Mouse (Mus musculus) heart, embryonic 11.5 days (tissue): Measurements from ENCODE around the gene 1810062G17Rik. TPM values are rescaled to one million over a fixed set of nuclear protein-coding genes. Genes with fewer than 3 reads are reported as not detected.

Source experiments
- ATAC-seq: fragments of 200-750 bp; cut with Nextera tagmentation; replicated peaks from 2 replicates; pipeline ENCODE4 v1.8.0; 2017; ENCODE audit warnings: moderate library complexity; ENCODE audit not compliant: insufficient number of reproducible peaks, low FRiP score, low TSS enrichment
- H3K27ac ChIP-seq: fragments of 300-500 bp; sonication (generic); 2 replicates; pipeline ENCODE4 v1.5.1; 2014; ENCODE audit warnings: mild to moderate bottlenecking, low read depth, low read length
- H3K27me3 ChIP-seq: fragments of 300-500 bp; sonication (generic); 2 replicates; pipeline ENCODE4 v1.6.1; 2014; ENCODE audit warnings: mild to moderate bottlenecking, low read length, mixed read lengths; ENCODE audit not compliant: control insufficient read depth, insufficient read depth
- H3K36me3 ChIP-seq: fragments of 300-500 bp; sonication (generic); 2 replicates; pipeline ENCODE4 v1.6.1; 2014; ENCODE audit warnings: mild to moderate bottlenecking, low read length, moderate library complexity, mixed read lengths; ENCODE audit not compliant: control insufficient read depth, insufficient read depth
- H3K4me1 ChIP-seq: fragments of 300-500 bp; sonication (generic); 2 replicates; pipeline ENCODE4 v1.6.1; 2014; ENCODE audit warnings: low read length; ENCODE audit not compliant: control insufficient read depth, insufficient read depth
- H3K4me2 ChIP-seq: fragments of 300-500 bp; sonication (generic); 2 replicates; pipeline ENCODE4 v1.6.1; 2014; ENCODE audit warnings: mild to moderate bottlenecking, moderate library complexity
- H3K4me3 ChIP-seq: fragments of 300-500 bp; sonication (generic); 2 replicates; pipeline ENCODE4 v1.5.1; 2014; ENCODE audit warnings: low read depth, low read length
- H3K9ac ChIP-seq: fragments of 300-500 bp; sonication (generic); 2 replicates; pipeline ENCODE4 v1.6.1; 2014; ENCODE audit warnings: mild to moderate bottlenecking, low read depth, low read length, moderate library complexity
- H3K9me3 ChIP-seq: fragments of 300-500 bp; sonication (generic); replicated peaks from 2 replicates; pipeline ENCODE4 v1.6.1; 2016; ENCODE audit warnings: low read length; ENCODE audit not compliant: control insufficient read depth
- WGBS: fragments of 180-500 bp; shearing (Covaris S2); extraction: QIAGEN DNeasy Blood & Tissue Kit; methylation state at CpG from one replicate; pipeline ENCODE4 v1.1.7; 2014; ENCODE audit not compliant: insufficient replicate concordance; 5-methylcytosine and 5-hydroxymethylcytosine counted together
- polyA plus RNA-seq: library from polyadenylated mRNA; unstranded; fragments of >200 nt; fragmentation: Nextera tagmentation; extraction: Ambion mirVana; gene quantifications from 2 replicates; pipeline ENCODE4 v1.2.1, GENCODE M21; 2014

Gene 1810062G17Rik
- polyA plus RNA-seq, 1 experiment from 2014 or later = 1.5 TPM

DNA sequence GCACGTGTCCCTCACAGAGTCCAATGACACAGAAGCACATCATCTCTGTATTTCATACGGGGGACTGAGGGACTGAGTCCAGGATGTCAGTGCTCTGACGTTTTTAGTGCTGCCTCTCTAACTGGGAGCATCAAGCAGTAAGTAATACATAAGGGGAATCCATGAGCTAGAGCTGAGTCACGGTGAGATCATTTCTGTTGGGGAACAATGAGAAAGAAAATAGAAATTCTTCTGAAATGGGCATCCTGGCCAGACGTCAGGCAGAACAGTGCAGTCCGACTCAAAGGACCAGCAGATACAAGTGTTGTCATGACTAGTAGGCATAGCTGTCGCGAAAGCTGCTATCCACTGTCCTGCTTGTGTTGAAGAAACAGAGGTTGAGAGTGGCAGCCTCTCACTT is 25.2 kb downstream of the 1810062G17Rik start:
- Histone ChIP-seq H3K9ac (no peak overlapping the region), H3K36me3 (no peaks in the 10 kb centered on the region), H3K4me2 (no peak overlapping the region), H3K9me3 (no peaks in the 10 kb centered on the region), H3K27me3 (no peaks in the 10 kb centered on the region), H3K27ac (no peak overlapping the region), H3K4me3 (no peak overlapping the region), H3K4me1 (no peaks in the 10 kb centered on the region)
- 74% methylated on average over 8 of the region's 8 CpGs for WGBS
- ATAC-seq = no peak

DNA sequence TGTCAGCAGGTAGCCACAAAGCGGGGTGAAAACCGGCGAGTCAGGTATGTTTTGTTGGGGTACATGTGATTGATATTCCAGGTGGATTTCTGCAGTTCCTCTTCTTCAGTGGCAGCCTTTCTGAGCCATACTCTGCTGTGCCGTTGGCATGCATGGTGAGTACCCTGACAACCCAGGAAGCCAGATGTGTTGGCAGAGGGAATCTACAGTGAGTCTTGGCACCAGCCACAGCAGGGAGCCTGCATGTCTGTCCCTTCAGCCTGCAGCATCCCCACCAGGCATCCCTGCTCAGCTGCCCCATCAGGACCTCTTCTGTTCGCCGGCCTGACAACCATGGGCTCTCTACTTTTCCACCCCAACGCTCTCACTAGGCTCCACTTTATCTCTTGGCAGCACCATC is 25.8 kb downstream of the 1810062G17Rik start:
- no peak overlapping the region for H3K9ac ChIP-seq
- no peak overlapping the region for H3K27ac ChIP-seq
- no peaks in the 10 kb centered on the region for H3K36me3 ChIP-seq
- no peaks in the 10 kb centered on the region for H3K9me3 ChIP-seq
- no peaks in the 10 kb centered on the region for H3K27me3 ChIP-seq
- ATAC-seq = no peak
- WGBS = 61% methylated on average over 7 of the region's 7 CpGs
- H3K4me3 ChIP-seq = no peak overlapping the region
- no peaks in the 10 kb centered on the region for H3K4me1 ChIP-seq
- H3K4me2 ChIP-seq = no peak overlapping the region

DNA sequence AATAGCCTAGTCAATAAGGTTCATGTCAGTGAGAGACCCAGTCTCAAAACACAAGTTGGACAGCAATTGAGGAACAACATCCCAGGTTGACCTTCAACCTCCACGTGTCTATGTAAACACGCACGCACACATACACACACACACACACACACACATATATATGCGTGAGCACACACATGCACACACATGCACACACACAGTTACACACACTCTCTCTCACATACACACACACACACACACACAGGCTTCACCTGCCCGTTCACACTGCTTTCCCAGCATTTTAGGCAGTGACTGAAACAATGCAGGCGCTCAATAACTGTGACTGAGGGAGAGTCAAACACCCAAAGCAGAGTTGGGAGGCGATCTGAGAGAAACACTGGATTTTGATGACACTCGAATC is 29.6 kb downstream of the 1810062G17Rik start:
- Histone ChIP-seq H3K27me3 (no peaks in the 10 kb centered on the region), H3K4me2 (no peak overlapping the region), H3K36me3 (no peaks in the 10 kb centered on the region), H3K27ac (no peak overlapping the region), H3K4me1 (no peaks in the 10 kb centered on the region), H3K9ac (no peak overlapping the region), H3K4me3 (no peak overlapping the region), H3K9me3 (no peaks in the 10 kb centered on the region)
- 77% methylated on average over 8 of the region's 8 CpGs for WGBS
- no peak for ATAC-seq

DNA sequence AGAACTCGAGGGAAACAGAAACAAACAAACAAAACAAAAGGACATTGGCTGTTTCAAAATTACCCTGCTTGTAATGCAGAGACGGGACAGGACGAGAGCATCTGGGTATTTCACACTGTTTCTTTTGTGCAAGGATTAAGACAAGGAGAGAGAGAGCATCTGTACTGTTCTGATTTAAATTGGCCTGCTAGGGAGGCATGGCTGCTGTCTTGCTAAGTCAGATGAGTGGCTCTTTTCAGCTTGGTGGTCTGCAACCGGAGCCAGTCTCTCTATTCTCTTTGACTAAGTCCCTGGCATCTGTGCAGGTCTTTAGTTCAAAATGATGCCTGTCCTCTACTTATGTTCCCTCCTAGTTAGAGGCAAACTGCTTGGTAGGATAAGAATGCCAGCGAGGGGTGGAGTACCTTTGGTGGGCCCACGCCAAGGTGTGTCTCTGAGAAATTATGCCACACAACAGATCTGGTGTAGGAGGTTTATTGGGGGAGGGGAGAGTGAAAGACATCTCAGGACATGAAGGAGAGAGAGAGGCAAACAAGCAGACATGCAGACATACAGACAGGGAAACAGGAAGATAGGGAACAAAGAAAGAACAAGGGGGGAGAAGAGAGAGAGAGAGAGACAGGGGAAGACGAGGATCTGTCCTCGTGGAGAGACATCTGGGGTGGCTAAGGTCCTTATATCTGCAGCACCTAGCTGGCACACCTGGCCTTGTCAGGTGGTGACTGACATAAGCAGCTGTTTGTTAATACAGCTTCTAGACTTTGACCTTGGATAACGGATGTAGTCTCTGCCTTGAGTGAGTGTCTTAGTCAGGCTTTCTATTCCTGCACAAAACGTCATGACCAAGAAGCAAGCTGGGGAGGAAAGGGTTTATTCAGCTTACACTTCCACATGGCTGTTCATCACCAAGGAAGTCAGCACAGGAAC is 30.3 kb downstream of the 1810062G17Rik start:
- Histone ChIP-seq H3K9ac (no peak overlapping the region), H3K36me3 (no peaks in the 10 kb centered on the region), H3K4me1 (no peaks in the 10 kb centered on the region), H3K4me2 (no peak overlapping the region), H3K4me3 (no peak overlapping the region), H3K9me3 (no peaks in the 10 kb centered on the region), H3K27ac (no peak overlapping the region), H3K27me3 (no peaks in the 10 kb centered on the region)
- WGBS = 67% methylated on average over 10 of the region's 10 CpGs
- ATAC-seq = no peak

DNA sequence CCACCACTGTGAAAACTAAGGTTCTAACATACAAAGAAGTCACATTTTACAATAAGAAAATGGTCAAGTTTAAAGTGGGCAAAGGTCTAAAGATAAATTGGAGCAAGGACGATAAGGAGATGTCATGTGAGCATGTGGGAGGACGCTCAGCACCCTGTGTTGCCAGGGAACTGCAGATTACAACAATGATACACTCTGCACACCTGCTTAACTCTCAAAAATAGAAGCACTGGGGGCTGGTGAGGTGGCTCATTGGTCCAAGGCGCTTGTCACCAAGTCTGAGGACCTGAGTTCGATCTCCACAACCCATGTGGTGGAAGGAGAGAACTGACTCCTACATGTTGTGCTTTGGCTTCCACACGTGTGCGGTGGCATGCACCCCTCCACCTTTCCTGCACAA is 35.8 kb downstream of the 1810062G17Rik start:
- no peak for ATAC-seq
- Histone ChIP-seq H3K27ac (no peak overlapping the region), H3K9me3 (no peaks in the 10 kb centered on the region), H3K4me2 (no peak overlapping the region), H3K4me3 (no peak overlapping the region), H3K27me3 (0 out of 2 replicates have a peak, but pooled peaks cover 2% of the 10 kb centered on the region), H3K9ac (no peak overlapping the region), H3K36me3 (no peaks in the 10 kb centered on the region), H3K4me1 (no peaks in the 10 kb centered on the region)
- 71% methylated on average over 6 of the region's 6 CpGs for WGBS

DNA sequence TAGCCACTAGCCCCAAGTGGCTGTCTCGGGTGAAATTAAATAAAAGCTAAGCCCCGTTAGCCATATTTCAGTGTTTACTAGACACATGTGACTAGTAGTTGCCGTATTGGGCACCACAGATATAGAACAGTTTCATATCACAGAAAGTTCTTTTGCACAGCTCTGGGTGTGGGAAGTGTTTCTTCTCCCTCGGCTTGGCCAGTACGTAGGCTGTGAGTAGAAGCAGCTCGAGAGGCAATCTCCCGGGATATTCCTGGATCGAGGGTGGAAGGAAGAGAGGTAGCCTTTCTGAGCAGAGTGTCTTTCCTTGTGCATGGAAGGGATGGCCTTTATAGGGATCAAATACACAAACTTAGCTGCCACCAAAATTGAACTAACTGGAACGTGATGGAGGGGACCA is 40.5 kb downstream of the 1810062G17Rik start:
- Histone ChIP-seq H3K27ac (no peak overlapping the region), H3K36me3 (no peaks in the 10 kb centered on the region), H3K27me3 (peaks cover 13% of the 10 kb centered on the region), H3K4me2 (no peak overlapping the region), H3K9ac (no peak overlapping the region), H3K4me1 (no peaks in the 10 kb centered on the region), H3K4me3 (no peak overlapping the region), H3K9me3 (no peaks in the 10 kb centered on the region)
- 79% methylated on average over 9 of the region's 9 CpGs for WGBS
- ATAC-seq = no peak

DNA sequence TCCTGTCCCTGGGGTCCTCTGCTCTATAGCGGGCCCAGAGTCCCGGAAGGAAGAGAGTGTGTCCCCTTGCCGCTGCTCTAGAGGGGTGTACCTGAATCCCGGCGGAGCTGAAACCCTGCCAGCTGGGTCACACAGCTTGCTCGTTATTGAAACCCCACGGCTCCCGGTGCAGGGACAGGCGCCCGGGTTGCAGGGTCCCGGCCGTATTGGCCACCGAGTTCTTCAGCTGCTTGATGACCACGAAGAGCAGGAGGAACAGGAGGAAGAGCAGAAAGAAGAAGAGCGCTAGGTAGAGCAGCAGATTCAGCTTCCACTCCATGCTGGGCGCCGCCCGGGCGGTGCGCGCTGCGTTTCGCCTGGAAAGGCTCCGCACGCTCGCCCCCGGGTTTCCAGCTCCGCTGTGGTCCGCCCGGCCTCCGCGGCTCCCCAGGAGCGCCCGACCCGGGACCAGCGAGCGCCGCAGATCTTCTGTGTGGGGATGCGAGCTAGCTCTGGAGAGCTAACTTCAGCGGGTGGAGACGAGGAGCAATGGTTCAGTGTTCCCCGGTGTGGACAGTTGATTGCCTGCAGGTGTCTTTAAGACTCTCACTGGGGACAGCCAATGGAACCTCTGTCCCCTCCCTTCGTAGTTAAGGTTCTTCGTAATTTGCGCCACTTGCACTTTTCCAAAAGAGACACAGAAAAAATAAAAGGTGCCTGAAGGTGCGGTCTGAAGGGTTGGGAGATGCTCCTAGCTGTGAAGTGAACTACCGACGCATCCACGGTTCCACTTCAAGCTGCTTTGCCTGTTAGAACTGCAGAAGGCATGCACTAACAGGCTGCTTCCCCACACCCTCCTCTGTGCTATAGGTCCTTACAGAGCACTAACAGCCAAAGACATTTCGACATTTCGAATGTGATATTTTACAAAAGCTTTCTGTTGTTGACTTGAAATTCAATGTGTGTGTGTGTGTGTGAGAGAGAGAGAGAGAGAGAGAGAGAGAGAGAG is 45.6 kb downstream of the 1810062G17Rik start, which contains the start of gene Gm11549:
Gene Gm11549, minus strand, starts transcription at position 741 of the 988 bp plus-strand sequence.
- no peaks in the 10 kb centered on the region for H3K4me1 ChIP-seq
- no peaks in the 10 kb centered on the region for H3K36me3 ChIP-seq
- WGBS = 1% methylated on average over 51 of the region's 51 CpGs
- H3K9ac ChIP-seq = peak within 1 kb of the TSS; percentile 58
- H3K4me3 ChIP-seq = peak within 1 kb of the TSS; percentile 55
- peak within 1 kb of the TSS; percentile 97 for H3K4me2 ChIP-seq
- peaks cover 19% of the 10 kb centered on the region for H3K27me3 ChIP-seq
- H3K9me3 ChIP-seq = no peaks in the 10 kb centered on the region
- H3K27ac ChIP-seq = no peak within 1 kb of the TSS
- no peak for ATAC-seq

DNA sequence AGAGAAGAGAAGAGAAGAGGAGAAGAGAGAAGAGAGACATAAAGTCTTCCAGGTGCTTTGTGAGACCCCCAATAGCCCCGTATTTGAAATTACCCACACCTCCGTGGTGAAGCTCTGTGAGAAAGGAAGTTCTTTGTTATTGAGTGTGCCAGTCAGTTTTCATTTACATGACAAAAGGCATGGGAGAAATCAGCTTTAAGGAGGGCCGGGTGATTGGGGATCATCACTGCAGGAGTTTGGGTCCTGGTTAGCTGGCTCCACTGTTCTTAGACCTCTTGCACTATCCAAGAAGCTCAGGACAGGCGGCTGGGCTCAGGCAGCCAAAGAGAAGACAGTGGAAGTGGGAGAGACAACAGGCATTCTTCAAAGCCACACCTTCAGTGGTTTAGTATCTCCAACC is 46.4 kb downstream of the 1810062G17Rik start:
- Histone ChIP-seq H3K9me3 (no peaks in the 10 kb centered on the region), H3K4me1 (no peaks in the 10 kb centered on the region), H3K9ac (no peak overlapping the region), H3K4me3 (no peak overlapping the region), H3K36me3 (no peaks in the 10 kb centered on the region), H3K27me3 (peaks cover 19% of the 10 kb centered on the region), H3K4me2 (no peak overlapping the region), H3K27ac (no peak overlapping the region)
- WGBS = 11% methylated on average over 4 of the region's 4 CpGs
- ATAC-seq = no peak
